Comparison of ENCODE assay signal across 20 mouse cellular contexts in genomic region chr3:36943706-36944105, GRCm38 (mm10).
DNase-seq lines count a peak whose midpoint lies in the region; ATAC-seq and TF ChIP-seq lines count a peak whose summit lies in the region.
"Had no signal": no experiment of that assay in that cellular context is flagged by ENCODE, and none has a peak within 500 bp of the region (broad histone marks: within the 10 kb centered on the region; RNA-seq: fewer than 3 reads in every experiment).

No protein-coding gene starts in this region.

- TF ChIP-seq POLR2A in lung, adult 2 months (IDR thresholded peaks at IDR 0.05; ENCODE audit: borderline replicate concordance, extremely low read depth, low read depth, low read length), result no peak

- no peaks in the 10 kb centered on the region for H3K9me3 ChIP-seq in ES-E14 (ENCODE audit: control insufficient read depth, insufficient read depth, low read depth, low read length)
- H3K9me3 ChIP-seq: embryonic facial prominence, embryonic 10.5 days; embryonic facial prominence, embryonic 12.5 days; forebrain, embryonic 13.5 days; forebrain, embryonic 15.5 days had no signal

- H3K4me3 ChIP-seq in lung, adult 2 months (replicated peaks; ENCODE audit: extremely low read depth, low read depth, low read length), result no peak overlapping the region
- H3K4me3 ChIP-seq in ES-E14 (ENCODE audit: insufficient read depth in 1 of 2, low read depth in 1 of 2, low read length in 2 of 2, poor library complexity in 1 of 2, severe bottlenecking in 1 of 2), result no peak overlapping the region
- H3K4me3 ChIP-seq: embryonic facial prominence, embryonic 10.5 days; embryonic facial prominence, embryonic 12.5 days; forebrain, embryonic 13.5 days; forebrain, embryonic 15.5 days had no signal

- in situ Hi-C loops in ES-E14 (cut with MboI; ENCODE audit: low sequenced_read_pairs in 2 of 2, unreplicated experiment in 2 of 2), result no loop called here

- H3K9ac ChIP-seq in ES-E14 (ENCODE audit: insufficient read depth, low read depth, low read length, poor library complexity, severe bottlenecking), result no peak overlapping the region
- H3K9ac ChIP-seq: embryonic facial prominence, embryonic 12.5 days; forebrain, embryonic 13.5 days; forebrain, embryonic 15.5 days; forebrain, postnatal 0 days had no signal

- DNase-seq in lung, postnatal 25 days (ENCODE audit: low spot score), result peak; percentile 1
- no peak for DNase-seq in lung, adult 2 months
- DNase-seq in ES-E14 (ENCODE audit: low read depth, low spot score), result no peak
- peak; percentile 10 for DNase-seq in brain, adult 2 months (ENCODE audit: low read depth, low spot score)
- DNase-seq in adrenal gland, adult 18-20 months (ENCODE audit: low spot score in 2 of 2), result no peak
- DNase-seq: adrenal gland, adult 2 months; adrenal gland, postnatal 10 days; adrenal gland, postnatal 25 days; cerebellum, adult 11-12 months; cerebellum, adult 2 months; cerebellum, adult 9-10 months; cerebellum, postnatal 10 days; cerebellum, postnatal 25 days; forebrain, postnatal 0 days had no signal

- TF ChIP-seq CTCF in lung, adult 2 months (IDR thresholded peaks at IDR 0.05; ENCODE audit: insufficient read depth, low read length), result no peak

- H3K36me3 ChIP-seq in ES-E14 (ENCODE audit: control insufficient read depth, insufficient read depth, low read length, poor library complexity, severe bottlenecking), result no peaks in the 10 kb centered on the region; the same call in 1 of the 2 replicates

- peaks cover 2% of the 10 kb centered on the region; the same call in 1 of the 2 replicates for H3K4me1 ChIP-seq in lung, adult 2 months (ENCODE audit: control insufficient read depth, insufficient read depth, low read length)
- H3K4me1 ChIP-seq in ES-E14 (ENCODE audit: control insufficient read depth in 2 of 2, insufficient read depth in 2 of 2, low read length in 2 of 2, poor library complexity in 1 of 2), result peaks cover 0 to 2% of the 10 kb centered on the region in 2 experiments; a peak in 1 of 4 replicates
- H3K4me1 ChIP-seq: forebrain, embryonic 15.5 days had no signal

- ATAC-seq in inflammation-experienced regulatory T-cells, adult 6 months, result no peak
- ATAC-seq: activated CD4-positive, CD25-positive, alpha-beta regulatory T cell, adult 4 months; forebrain, embryonic 13.5 days; forebrain, embryonic 15.5 days; forebrain, postnatal 0 days had no signal

- H3K27ac ChIP-seq in ES-E14 (ENCODE audit: insufficient read depth, low read depth, low read length, poor library complexity, severe bottlenecking), result peak overlapping the region; percentile 49; the same call in 1 of the 2 replicates
- H3K27ac ChIP-seq: embryonic facial prominence, embryonic 10.5 days; embryonic facial prominence, embryonic 12.5 days; forebrain, embryonic 13.5 days; forebrain, embryonic 15.5 days had no signal

TF ChIP-seq in ES-E14, 5 proteins besides CTCF, POLR2A, EP300 and RAD21:
- no peak for TF ChIP-seq MAFK (IDR thresholded peaks at IDR 0.05; ENCODE audit: insufficient read depth, low read depth, low read length)
- TF ChIP-seq CHD2 (IDR thresholded peaks at IDR 0.05; ENCODE audit: low read depth, low read length), result no peak
- no peak for TF ChIP-seq HCFC1 (IDR thresholded peaks at IDR 0.05; ENCODE audit: borderline replicate concordance, insufficient read depth, low read length)
- TF ChIP-seq ZNF384 (IDR thresholded peaks at IDR 0.05; ENCODE audit: low read depth, low read length), result no peak
- TF ChIP-seq ZC3H11A (IDR thresholded peaks at IDR 0.05; ENCODE audit: borderline replicate concordance, low read depth, low read length), result no peak
TF ChIP-seq in ES-E14: peak in this region for 0.

Comparison
In these comparisons a context has a peak if more than half of its experiments do, and no peak if none do; other contexts are left out.
1. DNase-seq: peak in lung, postnatal 25 days (single experiment) and brain, adult 2 months (single experiment); none in lung, adult 2 months (single experiment), ES-E14 (single experiment) and adrenal gland, adult 18-20 months (0 of 2).